Mouse (Mus musculus): ENCODE results near the gene Gm20716.

GRCm38 (mm10) chr2:168253822-168254221 lies 23.7 kb upstream of the Gm20716 start:
- TF ChIP-seq CTCF (IDR thresholded peaks at IDR 0.05; ENCODE audit: control insufficient read depth, insufficient read depth, insufficient replicate concordance, low read depth, low read length) (no peak), POLR2A (IDR thresholded peaks at IDR 0.05; ENCODE audit: control insufficient read depth, low read depth, low read length) (no peak)

All from testis, adult 2 months (tissue).